Mouse (Mus musculus): ENCODE measurements at regions not wholly inside any gene's neighbourhood (a gene's known extent, or its start where the extent isn't known, plus 50 kb on each side); places are given as distances from the start of the nearest gene placed in this dataset.

DNA sequence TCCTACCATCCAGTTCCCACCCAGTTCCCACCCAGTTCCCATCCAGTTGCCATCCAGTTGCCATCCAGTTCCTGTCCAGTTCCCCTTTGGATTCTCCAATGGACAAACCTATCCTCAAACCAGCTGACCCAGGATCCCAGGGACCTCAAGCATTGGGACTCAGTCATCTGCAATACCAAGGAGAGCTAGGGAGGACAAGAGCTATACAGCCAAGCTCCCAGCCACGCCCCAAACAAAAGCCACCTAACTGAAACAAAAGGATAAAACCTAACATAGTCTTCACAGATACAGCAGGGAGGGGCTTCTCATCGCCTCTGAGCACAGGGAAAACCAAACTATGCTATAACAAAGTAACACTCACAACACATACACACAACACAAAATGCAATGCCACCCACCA, 145.6 kb upstream of the Nfe2l3 start:
- peak overlapping the region; percentile 27 to 37 (median 32) for H3K4me3 ChIP-seq (replicated peaks in 1 of 3; ENCODE audit: low read depth in 2 of 3, low read length in 2 of 3, poor library complexity in 1 of 3)
- dilution Hi-C loops (cut with MboI; ENCODE audit: extremely low pct_ligation_motif_present, extremely low pct_unique_long_range_greater_than_20kb, low sequenced_read_pairs), result no loop called here
- H3K36me3 ChIP-seq (replicated peaks in 1 of 2; ENCODE audit: control insufficient read depth in 1 of 2, insufficient read depth in 1 of 2, low read length in 1 of 2), result peaks cover 0 to 12% of the 10 kb centered on the region in 2 experiments
- no peaks in the 10 kb centered on the region for H3K9me3 ChIP-seq (replicated peaks; ENCODE audit: low read length)
- in situ Hi-C loops (cut with MboI; ENCODE audit: low pct_ligation_motif_present, low pct_unique_long_range_greater_than_20kb, low sequenced_read_pairs), result no loop called here
- H3K4me1 ChIP-seq (ENCODE audit: control insufficient read depth in 1 of 2, insufficient read depth in 2 of 2), result peaks cover 29 to 84% of the 10 kb centered on the region in 2 experiments
- peak; percentile 53 for DNase-seq (ENCODE audit: extremely low read depth)
- peak overlapping the region; percentile 77 for H3K4me2 ChIP-seq (ENCODE audit: insufficient read depth, low read depth, poor library complexity, severe bottlenecking)
- no peak; the same call in 1 of the 2 replicates for TF ChIP-seq IRF4 (IDR thresholded peaks at IDR 0.05; ENCODE audit: low read depth, low read length)
- no peak for TF ChIP-seq ZMIZ1 (IDR thresholded peaks at IDR 0.05; ENCODE audit: low read depth, low read length)
- TF ChIP-seq SMC3 (IDR thresholded peaks at IDR 0.05; ENCODE audit: low read depth, low read length), result no peak
- TF ChIP-seq NELFE (IDR thresholded peaks at IDR 0.05; ENCODE audit: low read depth, low read length), result 0 out of 2 replicates have a peak, but pooled peaks have one; percentile 34
- 0 out of 2 replicates have a peak, but pooled peaks have one; percentile 32 for TF ChIP-seq TBP (conservative IDR thresholded peaks at IDR 0.05; ENCODE audit: low read depth, low read length)
- TF ChIP-seq GABPA (IDR thresholded peaks at IDR 0.05; ENCODE audit: insufficient replicate concordance, low read depth, low read length), result no peak
- TF ChIP-seq ZC3H11A (IDR thresholded peaks at IDR 0.05; ENCODE audit: low read depth, low read length), result no peak
- TF ChIP-seq USF1 (IDR thresholded peaks at IDR 0.05; ENCODE audit: low read depth, low read length), result no peak
- no peak for TF ChIP-seq ZKSCAN1 (IDR thresholded peaks at IDR 0.05; ENCODE audit: borderline replicate concordance, low read depth, low read length)
- TF ChIP-seq CHD1 (IDR thresholded peaks at IDR 0.05; ENCODE audit: low read depth, low read length), result 0 out of 2 replicates have a peak, but pooled peaks have one; percentile 1
- no peak for TF ChIP-seq UBTF (IDR thresholded peaks at IDR 0.05; ENCODE audit: low read depth, low read length)
- TF ChIP-seq CHD2 (IDR thresholded peaks at IDR 0.05; ENCODE audit: low read length), result no peak
- TF ChIP-seq MAX (IDR thresholded peaks at IDR 0.05; ENCODE audit: low read length), result no peak
- no peak for TF ChIP-seq E2F4 (IDR thresholded peaks at IDR 0.05; ENCODE audit: insufficient replicate concordance, low read depth, low read length)
- peak; percentile 38; the same call in 1 of the 2 replicates for TF ChIP-seq SIN3A (IDR thresholded peaks at IDR 0.05; ENCODE audit: low read length)
- no peak for TF ChIP-seq RAD21 (IDR thresholded peaks at IDR 0.05; ENCODE audit: low read depth, low read length)
- no peaks in the 10 kb centered on the region for H3K79me2 ChIP-seq (replicated peaks; ENCODE audit: control insufficient read depth, extremely low read depth, insufficient read depth, poor library complexity, severe bottlenecking)
- no peaks in the 10 kb centered on the region for H3K27me3 ChIP-seq (replicated peaks)
- H3K27ac ChIP-seq (ENCODE audit: insufficient read depth, low read depth), result peak overlapping the region; percentile 95
- H3K9ac ChIP-seq (ENCODE audit: insufficient read depth, low read depth), result peak overlapping the region; percentile 64

GRCm38 (mm10) chr6:51287383-51287782, 145.1 kb upstream of the Nfe2l3 start:
- Histone ChIP-seq H3K4me3 (replicated peaks in 1 of 3; ENCODE audit: low read depth in 2 of 3, low read length in 2 of 3, poor library complexity in 1 of 3) (peak overlapping the region; percentile 27 to 37 (median 32)), H3K4me2 (ENCODE audit: insufficient read depth, low read depth, poor library complexity, severe bottlenecking) (peak overlapping the region; percentile 77), H3K36me3 (replicated peaks in 1 of 2; ENCODE audit: control insufficient read depth in 1 of 2, insufficient read depth in 1 of 2, low read length in 1 of 2) (peaks cover 0 to 12% of the 10 kb centered on the region in 2 experiments), H3K4me1 (ENCODE audit: control insufficient read depth in 1 of 2, insufficient read depth in 2 of 2) (peaks cover 29 to 81% of the 10 kb centered on the region in 2 experiments), H3K79me2 (replicated peaks; ENCODE audit: control insufficient read depth, extremely low read depth, insufficient read depth, poor library complexity, severe bottlenecking) (no peaks in the 10 kb centered on the region), H3K9me3 (replicated peaks; ENCODE audit: low read length) (no peaks in the 10 kb centered on the region), H3K27ac (ENCODE audit: insufficient read depth, low read depth) (peak overlapping the region; percentile 95), H3K27me3 (replicated peaks) (no peaks in the 10 kb centered on the region), H3K9ac (ENCODE audit: insufficient read depth, low read depth) (peak overlapping the region; percentile 64)
- DNase-seq (ENCODE audit: extremely low read depth), result no peak
- TF ChIP-seq JUND (conservative IDR thresholded peaks at IDR 0.05; ENCODE audit: low read depth, low read length) (no peak), MEF2A (IDR thresholded peaks at IDR 0.05; ENCODE audit: borderline replicate concordance, low read depth, low read length) (no peak), UBTF (IDR thresholded peaks at IDR 0.05; ENCODE audit: low read depth, low read length) (no peak), MAX (IDR thresholded peaks at IDR 0.05; ENCODE audit: low read length) (no peak), KAT2A (IDR thresholded peaks at IDR 0.05; ENCODE audit: insufficient replicate concordance, low read length) (no peak)
- in situ Hi-C loops (cut with MboI; ENCODE audit: low pct_ligation_motif_present, low pct_unique_long_range_greater_than_20kb, low sequenced_read_pairs), result no loop called here
- dilution Hi-C loops (cut with MboI; ENCODE audit: extremely low pct_ligation_motif_present, extremely low pct_unique_long_range_greater_than_20kb, low sequenced_read_pairs), result no loop called here
